Mouse (Mus musculus) embryonic facial prominence, embryonic 14.5 days (tissue): ENCODE measurements around the gene Crat. TPM values are rescaled to one million over a fixed set of nuclear protein-coding genes. Genes with fewer than 3 reads are reported as not detected.

Source experiments
- ATAC-seq: fragments of 200-750 bp; cut with Nextera tagmentation; 2 replicates; pipeline ENCODE4 v1.8.0; 2017; ENCODE audit warnings: low read depth, moderate number of reproducible peaks, moderate TSS enrichment
- DNase-seq: peaks from one replicate; pipeline ENCODE4 v3.0.0-alpha.2; 2015; ENCODE audit warnings: low spot score
- H3K27ac ChIP-seq: fragments of 300-500 bp; sonication (generic); replicated peaks from 2 replicates; pipeline ENCODE4 v1.5.1; 2014; ENCODE audit warnings: low read depth, mild to moderate bottlenecking, low read length, moderate library complexity
- H3K27me3 ChIP-seq: fragments of 300-500 bp; sonication (generic); replicated peaks from 2 replicates; pipeline ENCODE4 v1.6.1; 2014; ENCODE audit warnings: low read length; ENCODE audit not compliant: control insufficient read depth, insufficient read depth
- H3K36me3 ChIP-seq: fragments of 300-500 bp; sonication (generic); 2 replicates; pipeline ENCODE4 v1.6.1; 2014; ENCODE audit warnings: low read length, mixed read lengths; ENCODE audit not compliant: control insufficient read depth, insufficient read depth
- H3K4me1 ChIP-seq: fragments of 300-500 bp; sonication (generic); 2 replicates; pipeline ENCODE4 v1.6.1; 2014; ENCODE audit warnings: antibody characterized with exemption, low read length; ENCODE audit not compliant: control insufficient read depth, insufficient read depth
- H3K4me2 ChIP-seq: fragments of 300-500 bp; sonication (generic); 2 replicates; pipeline ENCODE4 v1.6.1; 2014; ENCODE audit warnings: low read depth, mild to moderate bottlenecking, low read length, moderate library complexity, mixed read lengths
- H3K4me3 ChIP-seq: fragments of 300-500 bp; sonication (generic); 2 replicates; pipeline ENCODE4 v1.5.1; 2014; ENCODE audit warnings: low read depth, mild to moderate bottlenecking, low read length
- H3K9ac ChIP-seq: fragments of 300-500 bp; sonication (generic); 2 replicates; pipeline ENCODE4 v1.6.1; 2014; ENCODE audit warnings: low read depth, mild to moderate bottlenecking, low read length, moderate library complexity, mixed read lengths
- H3K9me3 ChIP-seq: fragments of 300-500 bp; sonication (generic); 2 replicates; pipeline ENCODE4 v1.6.1; 2016; ENCODE audit warnings: low read length; ENCODE audit not compliant: control insufficient read depth
- WGBS: fragments of 180-500 bp; shearing (Covaris S2); extraction: QIAGEN DNeasy Blood & Tissue Kit; methylation state at CpG from one replicate; pipeline ENCODE4 v1.1.7; 2014; 5-methylcytosine and 5-hydroxymethylcytosine counted together
- polyA plus RNA-seq: library from polyadenylated mRNA; unstranded; fragments of >200 nt; fragmentation: Nextera tagmentation; extraction: Ambion mirVana; gene quantifications from 2 replicates; pipeline ENCODE4 v1.2.1, GENCODE M21; 2014

Crat gene
- polyA plus RNA-seq, 1 experiment from 2014 or later: 46.9 TPM

GRCm38 (mm10) chr2:30415936-30416648, 479 bp upstream of the Crat start, which contains the start of gene Ptpa:
Gene Ptpa, plus strand, starts transcription at chr2:30416039.
- WGBS: under 1% methylated on average over 45 of the region's 67 CpGs
- DNase-seq: peak; percentile 95
- H3K27ac ChIP-seq: peak within 1 kb of the TSS; percentile 98
- peaks cover 26% of the 10 kb centered on the region for H3K4me1 ChIP-seq
- H3K9me3 ChIP-seq: no peaks in the 10 kb centered on the region
- H3K27me3 ChIP-seq: no peaks in the 10 kb centered on the region
- peak within 1 kb of the TSS; percentile 96 for H3K9ac ChIP-seq
- ATAC-seq: peak; percentile 93
- peak within 1 kb of the TSS; percentile 92 for H3K4me2 ChIP-seq
- H3K4me3 ChIP-seq: peak within 1 kb of the TSS; percentile 92
- H3K36me3 ChIP-seq: no peaks in the 10 kb centered on the region

- H3K9ac ChIP-seq: peak overlapping the region; percentile 96
- no peak for ATAC-seq
Observed at GRCm38 (mm10) chr2:30414681-30415080, 932 bp downstream of the Crat start.

GRCm38 (mm10) chr2:30414101-30414500, 1.5 kb downstream of the Crat start:
- Histone ChIP-seq H3K9me3 (no peaks in the 10 kb centered on the region), H3K4me3 (peak overlapping the region; percentile 92; the same call in 1 of the 2 replicates), H3K4me2 (peak overlapping the region; percentile 92; the same call in 1 of the 2 replicates), H3K27me3 (no peaks in the 10 kb centered on the region), H3K36me3 (0 out of 2 replicates have a peak, but pooled peaks cover 4% of the 10 kb centered on the region), H3K4me1 (peaks cover 24% of the 10 kb centered on the region), H3K27ac (no peak overlapping the region), H3K9ac (no peak overlapping the region)
- DNase-seq (no peak), ATAC-seq (no peak)
- 79% methylated on average over 4 of the region's 4 CpGs for WGBS

More at GRCm38 (mm10) chr2:30414681-30415080, 932 bp downstream of the Crat start:
- 50% methylated on average over 5 of the region's 5 CpGs for WGBS
- DNase-seq: no peak
- H3K4me3 ChIP-seq: peak overlapping the region; percentile 92
- no peaks in the 10 kb centered on the region for H3K27me3 ChIP-seq
- no peak overlapping the region for H3K27ac ChIP-seq
- H3K4me2 ChIP-seq: peak overlapping the region; percentile 92
- H3K36me3 ChIP-seq: 0 out of 2 replicates have a peak, but pooled peaks cover 3% of the 10 kb centered on the region
- H3K9me3 ChIP-seq: no peaks in the 10 kb centered on the region
- peaks cover 25% of the 10 kb centered on the region for H3K4me1 ChIP-seq

GRCm38 (mm10) chr2:30413038-30413973, 2.3 kb downstream of the Crat start:
- Histone ChIP-seq H3K9me3 (no peaks in the 10 kb centered on the region), H3K27ac (no peak overlapping the region), H3K4me1 (peaks cover 16% of the 10 kb centered on the region), H3K27me3 (no peaks in the 10 kb centered on the region), H3K9ac (no peak overlapping the region; the same call in 1 of the 2 replicates), H3K36me3 (0 out of 2 replicates have a peak, but pooled peaks cover 11% of the 10 kb centered on the region), H3K4me3 (no peak overlapping the region), H3K4me2 (no peak overlapping the region)
- ATAC-seq (no peak), DNase-seq (no peak)
- WGBS: 78% methylated on average over 16 of the region's 16 CpGs

- 84% methylated on average over 5 of the region's 5 CpGs for WGBS
- no peak overlapping the region for H3K4me3 ChIP-seq
- H3K36me3 ChIP-seq: peaks cover 38% of the 10 kb centered on the region; the same call in 1 of the 2 replicates
- peaks cover 5% of the 10 kb centered on the region for H3K4me1 ChIP-seq
- ATAC-seq (no peak), DNase-seq (no peak)
- no peak overlapping the region for H3K9ac ChIP-seq
- no peak overlapping the region for H3K27ac ChIP-seq
- H3K27me3 ChIP-seq: no peaks in the 10 kb centered on the region
- no peaks in the 10 kb centered on the region for H3K9me3 ChIP-seq
- H3K4me2 ChIP-seq: no peak overlapping the region
Observed at GRCm38 (mm10) chr2:30409454-30410176, 6.0 kb downstream of the Crat start.

GRCm38 (mm10) chr2:30408452-30409100, 7.0 kb downstream of the Crat start:
- no peak for DNase-seq
- no peak overlapping the region; the same call in 1 of the 2 replicates for H3K9ac ChIP-seq
- peaks cover 45% of the 10 kb centered on the region for H3K36me3 ChIP-seq
- WGBS: 76% methylated on average over 8 of the region's 8 CpGs
- H3K4me2 ChIP-seq: no peak overlapping the region
- H3K9me3 ChIP-seq: no peaks in the 10 kb centered on the region
- H3K27ac ChIP-seq: no peak overlapping the region
- H3K4me3 ChIP-seq: no peak overlapping the region
- no peak for ATAC-seq
- no peaks in the 10 kb centered on the region for H3K4me1 ChIP-seq
- no peaks in the 10 kb centered on the region for H3K27me3 ChIP-seq

- Histone ChIP-seq H3K36me3 (peaks cover 47% of the 10 kb centered on the region), H3K4me1 (no peaks in the 10 kb centered on the region), H3K4me3 (no peak overlapping the region), H3K9ac (no peak overlapping the region), H3K27me3 (no peaks in the 10 kb centered on the region), H3K27ac (no peak overlapping the region), H3K4me2 (no peak overlapping the region), H3K9me3 (no peaks in the 10 kb centered on the region)
- DNase-seq (no peak), ATAC-seq (no peak)
- 95% methylated on average over 10 of the region's 10 CpGs for WGBS
Observed at GRCm38 (mm10) chr2:30407778-30408177, 7.8 kb downstream of the Crat start.
